Mouse (Mus musculus): ENCODE data around the gene Ahnak. TPM values are rescaled to one million over a fixed set of nuclear protein-coding genes. Genes with fewer than 3 reads are reported as not detected.
"Not testable (repeated sequence)": the region's sequence is repeated elsewhere in the genome, so short reads cannot be mapped to it uniquely, and the experiment has no call there.

Ahnak gene
- total RNA-seq, 2 experiments from 2014 or later = 15.7 to 23.9 TPM

GRCm38 (mm10) chr19:9032502-9033129, 43.5 kb downstream of the Ahnak start:
- intact Hi-C loops (cut with DNase I) = no loop called here
- DNase-seq (ENCODE audit: low spot score in 2 of 2) = no peak

GRCm38 (mm10) chr19:9033412-9034340, 44.6 kb downstream of the Ahnak start:
- DNase-seq (ENCODE audit: low spot score in 2 of 2) = no peak
- intact Hi-C loops (cut with DNase I) = no loop called here

- DNase-seq (ENCODE audit: low spot score in 2 of 2) = no peak
- intact Hi-C loops (cut with DNase I) = no loop called here
Measured at GRCm38 (mm10) chr19:9034480-9034879, 45.4 kb downstream of the Ahnak start.

GRCm38 (mm10) chr19:9035101-9035500, 46.0 kb downstream of the Ahnak start:
- DNase-seq (ENCODE audit: low spot score in 2 of 2) = no peak
- intact Hi-C loops (cut with DNase I) = no loop called here

- DNase-seq (ENCODE audit: low spot score in 2 of 2) = no peak
- intact Hi-C loops (cut with DNase I) = no loop called here
Measured at GRCm38 (mm10) chr19:9038136-9038535, 49.1 kb downstream of the Ahnak start.

GRCm38 (mm10) chr19:9039266-9039665, 50.2 kb downstream of the Ahnak start:
- no peak for DNase-seq (ENCODE audit: low spot score in 2 of 2)
- intact Hi-C loops (cut with DNase I) = no loop called here

GRCm38 (mm10) chr19:9039928-9040327, 50.8 kb downstream of the Ahnak start:
- intact Hi-C loops (cut with DNase I) = no loop called here
- no peak for DNase-seq (ENCODE audit: low spot score in 2 of 2)

- no peak for DNase-seq (ENCODE audit: low spot score in 2 of 2)
- intact Hi-C loops (cut with DNase I) = no loop called here
Measured at GRCm38 (mm10) chr19:9040649-9041048, 51.6 kb downstream of the Ahnak start.

GRCm38 (mm10) chr19:9041074-9041473, 52.0 kb downstream of the Ahnak start:
- intact Hi-C loops (cut with DNase I) = no loop called here
- DNase-seq (ENCODE audit: low spot score in 2 of 2) = no peak

GRCm38 (mm10) chr19:9043123-9043522, 54.0 kb downstream of the Ahnak start:
- intact Hi-C loops (cut with DNase I) = no loop called here
- DNase-seq (ENCODE audit: low spot score in 2 of 2) = no peak

GRCm38 (mm10) chr19:9044291-9044690, 55.2 kb downstream of the Ahnak start:
- intact Hi-C loops (cut with DNase I) = no loop called here

GRCm38 (mm10) chr19:9047207-9047945, 58.3 kb downstream of the Ahnak start:
- DNase-seq (ENCODE audit: low spot score in 2 of 2) = no peak
- intact Hi-C loops (cut with DNase I) = no loop called here

More at GRCm38 (mm10) chr19:9044291-9044690, 55.2 kb downstream of the Ahnak start:
- no peak for DNase-seq (ENCODE audit: low spot score in 2 of 2)

- intact Hi-C loops (cut with DNase I) = no loop called here
- DNase-seq (ENCODE audit: low spot score in 2 of 2) = no peak
Measured at GRCm38 (mm10) chr19:9047946-9048387, 58.9 kb downstream of the Ahnak start.

- intact Hi-C loops (cut with DNase I) = no loop called here
Measured at GRCm38 (mm10) chr19:9048981-9049687, 60.0 kb downstream of the Ahnak start.

GRCm38 (mm10) chr19:9050294-9051229, 61.5 kb downstream of the Ahnak start:
- intact Hi-C loops (cut with DNase I) = no loop called here
- DNase-seq (ENCODE audit: low spot score in 2 of 2) = no peak

More at GRCm38 (mm10) chr19:9048981-9049687, 60.0 kb downstream of the Ahnak start:
- DNase-seq (ENCODE audit: low spot score in 2 of 2) = no peak

GRCm38 (mm10) chr19:9051985-9052384, 62.9 kb downstream of the Ahnak start:
- DNase-seq (ENCODE audit: low spot score in 2 of 2); intact Hi-C loops (cut with DNase I): not testable (repeated sequence)

GRCm38 (mm10) chr19:9052803-9053431, 63.8 kb downstream of the Ahnak start:
- DNase-seq (ENCODE audit: low spot score in 2 of 2) = no peak
- intact Hi-C loops (cut with DNase I) = no loop called here

GRCm38 (mm10) chr19:9055153-9055552, 66.1 kb downstream of the Ahnak start:
- peak; percentile 14 to 43 for DNase-seq (ENCODE audit: low spot score in 2 of 2)
- intact Hi-C loops (cut with DNase I) = no loop called here

Data from left cerebral cortex, postnatal 14 days (tissue).